Mouse (Mus musculus) layer of hippocampus, postnatal 36 days (tissue): Measurements from ENCODE around the gene Zfp935. TPM values are rescaled to one million over a fixed set of nuclear protein-coding genes. Genes with fewer than 3 reads are reported as not detected.
"Not testable (repeated sequence)": the region's sequence is repeated elsewhere in the genome, so short reads cannot be mapped to it uniquely, and the experiment has no call there.

Experiments used
- DNase-seq, 2 experiments: peaks; one replicate each; pipeline ENCODE4 v3.0.0; 2022
- microRNA-seq, 2 experiments: library from miRNA; unstranded; fragments of <30 nt; microRNA quantifications; one replicate each; pipeline ENCODE4 v1.2.0; 2021
- total RNA-seq, 2 experiments: library from RNA; stranded (reverse); gene quantifications; 2 replicates each; pipeline ENCODE4 v1.2.3; 2021

The Zfp935 gene
- total RNA-seq = 1 to 10 TPM; 1.6 to 2.3 TPM

DNA sequence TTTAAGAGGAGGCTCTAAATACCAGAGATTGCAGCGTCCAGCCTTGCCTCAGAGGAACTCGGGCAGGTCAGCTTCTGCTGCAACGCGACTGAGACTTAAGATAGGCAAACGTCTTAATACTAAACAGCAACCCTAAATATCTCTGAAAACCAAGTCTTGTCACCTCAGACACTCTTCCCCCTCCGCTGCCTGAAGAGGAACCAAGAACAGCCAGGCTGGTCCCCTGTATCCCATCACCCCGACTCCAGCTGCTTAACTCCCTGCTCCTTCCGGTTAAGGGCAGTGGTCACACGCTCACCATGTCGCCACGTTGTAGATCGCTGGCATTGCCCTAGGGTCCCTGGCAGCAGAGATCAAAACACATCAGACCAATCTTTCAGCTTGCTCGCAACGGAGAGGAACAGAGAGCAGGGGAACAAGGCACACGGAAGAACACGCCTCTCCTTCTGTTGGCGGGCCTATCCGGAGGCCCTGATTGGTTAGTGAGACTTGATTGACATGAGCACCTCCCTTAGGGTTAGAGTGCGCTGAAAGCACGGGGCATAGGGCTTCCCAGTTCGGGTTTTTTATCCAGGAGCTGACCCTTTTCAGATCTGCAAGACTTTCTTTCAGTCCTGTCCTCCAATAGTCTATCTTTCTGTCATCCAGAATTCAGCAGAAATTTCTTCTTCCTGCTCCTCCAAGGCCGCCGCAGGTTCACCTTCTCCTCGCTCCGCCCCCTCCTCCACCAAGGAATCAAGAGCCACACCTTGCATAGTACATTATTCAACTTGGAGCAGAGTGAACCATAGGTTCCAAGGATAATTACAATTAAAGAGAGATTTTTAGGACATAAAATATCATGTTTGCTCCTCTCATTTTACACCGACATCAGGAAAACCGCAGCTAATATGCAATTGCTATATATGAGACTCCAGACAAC, at the start of gene Zfp935:
Gene Zfp935 (minus strand): TSS at position 323 of the 922 bp plus-strand sequence.
- DNase-seq = peak; percentile 55 to 72

DNA sequence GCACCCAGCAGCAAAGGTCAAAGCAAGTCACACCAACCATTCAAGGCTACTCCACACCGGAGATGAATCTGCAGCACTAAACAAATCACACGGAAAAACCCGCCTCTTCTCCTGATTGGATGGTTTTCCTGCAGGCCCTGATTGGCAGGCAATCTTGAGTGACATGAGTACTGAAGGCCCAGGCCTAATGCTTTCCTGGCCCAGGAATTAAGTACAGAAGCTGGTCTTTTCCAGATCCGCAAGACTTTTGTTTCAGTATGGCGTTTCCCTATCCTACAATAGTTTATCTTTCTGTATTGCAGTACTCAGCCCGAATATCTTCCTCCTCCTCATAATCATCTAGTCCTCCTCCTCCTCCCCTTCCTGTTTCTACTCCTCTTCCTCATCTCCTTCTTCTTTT, 12.8 kb upstream of the Zfp935 start, which contains the start of gene Zfp934:
Gene Zfp934 (minus strand): TSS at position 101 of the 400 bp plus-strand sequence.
- not testable (repeated sequence) for DNase-seq

DNA sequence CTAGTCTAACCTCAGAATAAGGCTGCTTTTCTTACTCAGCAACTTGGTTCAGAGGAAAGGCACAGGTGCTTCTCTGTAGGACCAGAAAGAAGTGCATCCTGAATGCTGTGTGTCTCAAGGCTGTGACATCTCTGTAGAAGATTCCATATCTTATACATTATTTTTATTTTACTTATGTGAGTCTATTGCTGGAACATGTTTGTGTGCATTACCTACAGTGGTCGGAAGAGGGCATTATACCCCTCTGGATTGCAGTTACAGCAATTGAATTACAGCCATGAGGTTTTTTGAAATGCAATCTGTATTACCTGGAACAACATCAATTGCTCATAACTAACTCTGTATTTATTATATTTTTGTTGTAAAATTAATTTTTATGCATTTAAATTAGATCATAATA, 3.4 kb upstream of the Zfp935 start:
- DNase-seq = not testable (repeated sequence)

DNA sequence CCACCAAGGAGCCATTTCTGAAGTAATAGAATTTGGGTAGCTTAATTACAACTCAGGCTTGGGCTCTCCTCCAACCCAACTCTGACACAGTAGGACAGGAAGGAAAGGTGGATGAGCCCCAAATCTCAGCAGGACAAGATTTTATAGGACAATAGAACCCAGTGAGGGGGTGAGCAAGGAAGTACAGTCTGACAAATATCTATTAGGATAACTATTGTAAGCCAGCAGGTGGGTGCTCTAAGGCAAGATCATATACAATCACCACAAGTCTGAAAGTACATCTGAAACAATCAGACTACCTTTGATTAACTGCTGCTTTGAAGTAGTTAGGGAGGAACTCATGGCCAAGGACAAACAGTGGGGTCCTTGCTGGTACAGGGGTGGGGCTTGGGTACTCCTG, 28.2 kb downstream of the Zfp935 start:
- not testable (repeated sequence) for DNase-seq

DNA sequence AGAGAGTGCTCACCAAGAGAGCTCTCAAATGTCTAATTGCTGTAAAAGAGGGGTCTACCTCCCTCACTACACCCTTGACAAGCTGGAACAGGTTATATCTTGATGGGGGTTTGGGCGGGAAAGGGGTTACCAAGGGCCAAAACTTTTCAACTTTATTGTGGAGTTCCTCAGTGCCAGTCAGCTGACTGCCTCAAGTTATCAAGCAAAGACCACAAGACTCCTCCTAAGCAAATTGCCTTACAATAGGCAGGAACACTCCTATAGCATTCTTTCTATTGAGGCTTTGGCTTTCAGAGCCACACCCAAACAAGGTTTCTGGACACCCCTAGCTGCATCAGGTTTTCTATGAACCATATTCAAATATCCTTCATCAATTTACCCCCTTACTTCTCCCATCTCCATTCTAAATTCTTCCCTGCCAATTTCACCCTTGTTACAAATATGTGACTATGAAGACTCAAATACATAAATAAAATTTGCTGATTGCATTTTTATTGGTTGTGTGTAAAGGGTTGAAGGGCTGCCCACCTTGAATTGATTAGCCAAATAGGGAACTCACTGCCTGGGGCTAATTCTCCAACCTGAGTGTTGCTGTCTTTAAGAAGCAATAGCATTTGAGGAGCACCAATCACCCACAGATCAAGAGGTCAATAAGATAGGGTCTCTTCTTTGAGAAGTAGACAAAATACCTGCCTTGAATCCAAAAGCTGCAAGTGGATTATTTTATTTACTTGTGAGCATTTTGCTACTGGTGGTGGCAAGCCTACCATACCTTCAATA, 47.5 kb downstream of the Zfp935 start:
- DNase-seq = not testable (repeated sequence)

DNA sequence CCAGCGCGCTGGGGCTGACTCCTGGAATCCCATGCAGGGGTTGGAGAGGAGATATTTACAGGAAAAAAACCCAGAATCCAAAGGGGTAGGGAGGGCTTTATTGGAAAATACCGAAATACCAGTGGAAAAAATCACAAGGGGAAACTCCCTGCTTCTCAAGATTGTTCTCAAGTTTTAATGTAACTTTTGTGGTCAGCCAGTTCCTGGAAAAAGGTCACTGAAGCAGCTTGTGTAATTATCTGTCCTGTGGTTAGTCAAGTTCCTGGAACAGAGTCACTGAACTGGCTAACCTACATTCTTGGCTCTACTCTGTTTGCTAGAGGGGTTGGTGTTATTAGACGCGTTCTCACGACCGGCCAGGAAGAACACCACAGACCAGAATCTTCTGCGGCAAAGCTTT, 85.7 kb downstream of the Zfp935 start:
- not testable (repeated sequence) for DNase-seq

DNA sequence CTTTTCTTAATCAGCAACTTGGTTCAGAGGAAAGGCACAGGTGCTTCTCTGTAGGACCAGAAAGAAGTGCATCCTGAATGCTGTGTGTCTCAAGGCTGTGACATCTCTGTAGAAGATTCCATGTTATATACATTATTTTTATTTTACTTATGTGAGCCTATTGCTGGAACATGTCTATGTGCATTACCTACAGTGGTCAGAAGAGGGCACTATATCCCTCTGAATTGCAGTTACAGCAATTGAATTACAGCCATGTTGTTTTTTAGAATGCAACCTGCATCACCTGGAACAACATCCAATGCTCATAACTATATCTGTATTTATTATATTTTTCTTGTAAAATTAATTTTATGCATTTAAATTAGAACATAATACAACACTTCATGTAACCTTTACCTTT, 88.4 kb downstream of the Zfp935 start:
- DNase-seq = not testable (repeated sequence)

DNA sequence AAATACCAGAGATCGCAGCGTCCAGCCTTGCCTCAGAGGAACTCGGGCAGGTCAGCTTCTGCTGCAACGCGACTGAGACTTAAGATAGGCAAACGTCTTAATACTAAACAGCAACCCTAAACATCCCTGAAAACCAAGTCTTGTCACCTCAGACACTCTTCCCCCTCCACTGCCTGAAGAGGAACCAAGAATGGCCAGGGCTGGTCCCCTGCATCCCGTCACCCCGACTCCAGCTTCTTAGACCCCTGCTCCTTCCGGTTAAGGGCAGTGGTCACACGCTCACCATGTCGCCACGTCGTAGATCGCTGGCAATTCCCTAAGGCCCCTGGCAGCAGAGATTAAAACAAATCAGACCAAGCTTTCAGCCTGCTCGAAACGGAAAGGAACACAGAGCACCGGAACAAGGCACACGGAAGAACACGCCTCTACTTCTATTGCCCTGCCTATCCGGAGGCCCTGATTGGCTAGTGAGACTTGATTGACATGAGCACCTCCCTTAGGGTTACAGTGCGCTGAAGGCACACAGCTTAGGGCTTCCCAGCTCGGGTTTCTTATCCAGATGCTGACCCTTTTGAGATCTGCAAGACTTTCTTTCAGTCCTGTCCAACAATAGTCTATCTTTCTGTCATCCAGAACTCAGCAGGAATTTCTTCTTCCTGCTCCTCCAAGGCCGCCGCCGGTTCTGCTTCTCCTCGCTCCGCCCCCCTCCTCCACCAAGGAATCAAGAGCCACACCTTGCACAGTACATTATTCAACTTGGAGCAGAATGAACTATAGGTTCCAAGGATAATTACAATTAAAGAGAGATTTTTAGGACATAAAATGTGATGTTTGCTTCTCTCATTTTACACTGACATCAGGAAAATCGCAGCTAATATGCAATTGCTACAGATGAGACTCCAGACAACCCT, 91.6 kb downstream of the Zfp935 start, which contains the start of gene Gm49359:
Gene Gm49359 (minus strand): TSS at position 409 of the 911 bp plus-strand sequence.
- peak; percentile 84 for DNase-seq

Small RNA genes lying within 50 kb of the gene (microRNA-seq; reads per million reads assigned to microRNA genes)
- 0 to 0.60 reads per million in 2 experiments for gene Gm22256

Other genes starting within 250 kb of the Zfp935 start
- under 1 TPM; 0.71 to 0.75 TPM for gene Gm3604, start 175.3 kb downstream of the Zfp935 start, total RNA-seq
- gene Gm49359, start 91.7 kb downstream of the Zfp935 start, total RNA-seq = 10 to 100 TPM; 11.9 to 12.1 TPM
- gene Zfp934, start 12.7 kb upstream of the Zfp935 start, total RNA-seq = 1 to 10 TPM; 7.4 to 8.2 TPM
- gene 6720489N17Rik, start 65.7 kb upstream of the Zfp935 start, total RNA-seq = 1 to 10 TPM; 2.8 to 4.6 TPM
- 10 to 100 TPM; 10.7 to 11.5 TPM for gene Platr25, start 202.2 kb upstream of the Zfp935 start, total RNA-seq
- gene Gm5141, start 227.3 kb upstream of the Zfp935 start, total RNA-seq = 1 to 10 TPM; 6.5 to 8.8 TPM